Mouse (Mus musculus) thymus, adult 2 months (tissue): ENCODE results near the gene Ifnz. TPM values are rescaled to one million over a fixed set of nuclear protein-coding genes. Genes with fewer than 3 reads are reported as not detected.
"Not testable (repeated sequence)": the region's sequence is repeated elsewhere in the genome, so short reads cannot be mapped to it uniquely, and the experiment has no call there.

Experiments
- DNase-seq: peaks from one replicate; pipeline ENCODE4 v3.0.0; 2021
- H3K27ac ChIP-seq: fragments of 200-500 bp; 2 replicates; pipeline ENCODE4 v1.5.1; 2012; ENCODE audit warnings: low read length, control low read depth; ENCODE audit not compliant: control insufficient read depth, insufficient read depth
- H3K27me3 ChIP-seq: fragments of 200-500 bp; 2 replicates; pipeline ENCODE4 v1.6.1; 2012; ENCODE audit warnings: mild to moderate bottlenecking, low read length, moderate library complexity, mixed read lengths; ENCODE audit not compliant: control insufficient read depth, insufficient read depth
- H3K36me3 ChIP-seq: fragments of 200-500 bp; 2 replicates; pipeline ENCODE4 v1.6.1; 2012; ENCODE audit warnings: mild to moderate bottlenecking, low read length, moderate library complexity; ENCODE audit not compliant: control insufficient read depth, insufficient read depth
- H3K4me1 ChIP-seq: fragments of 200-500 bp; replicated peaks from 2 replicates; pipeline ENCODE4 v1.6.1; 2012; ENCODE audit warnings: low read length; ENCODE audit not compliant: control insufficient read depth, insufficient read depth
- H3K4me3 ChIP-seq: fragments of 200-500 bp; 2 replicates; pipeline ENCODE4 v1.5.1; 2012; ENCODE audit warnings: mild to moderate bottlenecking, low read length, control low read depth, moderate library complexity; ENCODE audit not compliant: control insufficient read depth, insufficient read depth
- CTCF ChIP-seq: fragments of 200-500 bp; IDR thresholded peaks from 2 replicates; pipeline ENCODE4 v1.5.1; 2012; ENCODE audit warnings: mild to moderate bottlenecking, control low read depth, low read length, moderate library complexity, borderline replicate concordance; ENCODE audit not compliant: control insufficient read depth, poor library complexity, insufficient read depth; ENCODE audit errors: extremely low read depth
- POLR2A ChIP-seq: fragments of 200-500 bp; IDR thresholded peaks from 2 replicates; pipeline ENCODE4 v1.6.1; 2012; ENCODE audit warnings: mild to moderate bottlenecking, low read length, control low read depth, moderate library complexity; ENCODE audit not compliant: control insufficient read depth, poor library complexity, insufficient read depth; ENCODE audit errors: extremely low read depth
- WGBS: fragments of 180-500 bp; shearing (Covaris S2); methylation state at CpG from one replicate; pipeline ENCODE4 v1.1.7; 2018; 5-methylcytosine and 5-hydroxymethylcytosine counted together
- polyA plus RNA-seq: library from polyadenylated mRNA; depleted of rRNA; stranded (reverse); fragments of >200 nt; gene quantifications from 2 replicates; pipeline ENCODE4 v1.2.3, GENCODE M21; 2012

Ifnz gene
- polyA plus RNA-seq, 1 experiment = 0.16 TPM

DNA sequence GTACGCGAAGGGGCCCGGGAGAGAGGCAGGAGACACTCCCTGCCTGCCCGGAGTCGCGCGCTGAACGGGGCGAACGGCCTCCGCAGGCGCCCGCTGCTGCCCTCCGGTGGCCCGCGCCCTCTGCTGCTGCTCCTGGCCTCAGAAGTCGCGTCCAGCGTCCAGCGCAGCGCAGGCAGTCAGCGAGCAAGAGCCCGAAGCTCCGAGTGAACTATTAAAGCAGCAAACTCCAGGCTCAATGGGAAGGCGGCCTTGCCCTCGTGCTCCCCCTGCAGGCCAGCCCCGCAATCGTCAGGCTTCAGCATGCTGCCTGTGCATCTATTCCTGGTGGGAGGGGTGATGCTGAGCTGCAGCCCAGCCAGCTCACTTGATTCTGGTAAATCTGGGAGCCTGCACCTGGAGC, 15.2 kb downstream of the Ifnz start, which contains the start of gene Gm13279:
Gm13279 (plus strand) TSS at position 301 of the 400 bp plus-strand sequence.
- H3K4me1 ChIP-seq, DNase-seq, H3K36me3 ChIP-seq, H3K4me3 ChIP-seq, H3K27me3 ChIP-seq, H3K27ac ChIP-seq: not testable (repeated sequence)
- WGBS = no CpG with 5 or more reads among the region's 28 CpGs

- not testable (repeated sequence) for DNase-seq, H3K36me3 ChIP-seq, H3K27ac ChIP-seq, H3K27me3 ChIP-seq, H3K4me1 ChIP-seq, H3K4me3 ChIP-seq
- WGBS = 11% methylated on average over 5 of the region's 7 CpGs
These were observed 17.4 kb downstream of the Ifnz start, which contains the start of gene Gm13285 for GRCm38 (mm10) chr4:88799365-88799764. Gene Gm13285 (plus strand): TSS chr4:88799665.

GRCm38 (mm10) chr4:88802954-88803353, 21.0 kb downstream of the Ifnz start, which contains the start of gene Gm13287:
Gene Gm13287 (plus strand): TSS chr4:88803254.
- not testable (repeated sequence) for DNase-seq, H3K36me3 ChIP-seq, H3K27me3 ChIP-seq, H3K4me1 ChIP-seq, H3K27ac ChIP-seq, H3K4me3 ChIP-seq
- no CpG with 5 or more reads among the region's 29 CpGs for WGBS

DNA sequence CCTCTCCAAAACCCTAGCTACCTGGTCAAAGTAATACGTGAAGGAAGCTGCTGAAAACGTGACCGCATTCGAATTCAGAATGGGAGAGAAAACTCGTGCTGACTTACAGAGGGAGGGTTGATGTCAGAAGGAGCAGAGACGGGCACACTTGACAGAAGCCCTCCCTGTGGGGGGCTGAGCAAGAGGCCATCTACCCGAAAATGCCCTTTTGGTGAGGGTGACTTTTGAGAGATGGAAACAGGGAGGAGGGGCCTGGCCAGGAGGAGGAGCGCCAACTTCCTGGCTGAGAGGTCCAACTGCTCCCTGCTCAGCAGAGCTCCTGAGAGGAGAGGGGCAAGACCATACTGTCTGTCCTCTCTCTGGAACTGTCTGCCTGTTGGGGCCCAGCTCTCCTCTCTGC, 23.3 kb downstream of the Ifnz start, which contains the start of gene Gm13288:
Gm13288 (plus strand) TSS at position 301 of the 400 bp plus-strand sequence.
- H3K27me3 ChIP-seq, H3K27ac ChIP-seq, H3K4me1 ChIP-seq, H3K36me3 ChIP-seq, DNase-seq: not testable (repeated sequence)
- peak within 1 kb of the TSS; percentile 51 for H3K4me3 ChIP-seq
- WGBS = no CpG with 5 or more reads among the region's 8 CpGs

DNA sequence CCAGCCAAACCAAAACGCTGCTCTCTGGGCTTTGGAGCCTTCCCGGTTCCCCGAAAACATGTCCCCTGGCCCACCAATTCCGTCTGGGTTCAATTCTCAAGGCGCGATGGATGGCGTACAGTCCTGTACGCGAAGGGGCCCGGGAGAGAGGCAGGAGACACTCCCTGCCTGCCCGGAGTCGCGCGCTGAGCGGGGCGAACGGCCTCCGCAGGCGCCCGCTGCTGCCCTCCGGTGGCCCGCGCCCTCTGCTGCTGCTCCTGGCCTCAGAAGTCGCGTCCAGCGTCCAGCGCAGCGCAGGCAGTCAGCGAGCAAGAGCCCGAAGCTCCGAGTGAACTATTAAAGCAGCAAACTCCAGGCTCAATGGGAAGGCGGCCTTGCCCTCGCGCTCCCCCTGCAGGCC, 23.8 kb downstream of the Ifnz start:
- 0% methylated on average over 8 of the region's 34 CpGs for WGBS
- H3K4me3 ChIP-seq = peak overlapping the region; percentile 51
- H3K36me3 ChIP-seq, H3K4me1 ChIP-seq, H3K27me3 ChIP-seq, H3K27ac ChIP-seq: not testable (repeated sequence)
- peak; percentile 7 for DNase-seq

- no peak within 1 kb of the TSS for H3K27ac ChIP-seq
- TF ChIP-seq POLR2A = no peak
- TF ChIP-seq CTCF = no peak
- H3K27me3 ChIP-seq = no peaks in the 10 kb centered on the region
- no peak for DNase-seq
- no peaks in the 10 kb centered on the region for H3K36me3 ChIP-seq
- H3K4me3 ChIP-seq = no peak within 1 kb of the TSS
- H3K4me1 ChIP-seq = no peaks in the 10 kb centered on the region
- WGBS = 75% methylated on average over 3 of the region's 3 CpGs
These were observed 34.0 kb downstream of the Ifnz start, which contains the start of gene Ifna7 for GRCm38 (mm10) chr4:88815928-88816327. Gene Ifna7 (plus strand): TSS chr4:88816228.

GRCm38 (mm10) chr4:88819659-88820058, 37.7 kb downstream of the Ifnz start, which contains the start of gene Ifna11:
Gene Ifna11 (plus strand): TSS chr4:88819959.
- H3K4me1 ChIP-seq = no peaks in the 10 kb centered on the region
- H3K27me3 ChIP-seq = no peaks in the 10 kb centered on the region
- H3K36me3 ChIP-seq = no peaks in the 10 kb centered on the region
- DNase-seq = no peak
- no peak within 1 kb of the TSS for H3K27ac ChIP-seq
- no peak within 1 kb of the TSS for H3K4me3 ChIP-seq
- TF ChIP-seq POLR2A (no peak), CTCF (no peak)
- 100% methylated on average over 1 of the region's 1 CpGs for WGBS

GRCm38 (mm10) chr4:88822995-88823394, 41.1 kb downstream of the Ifnz start:
- peak; percentile 17 for DNase-seq
- Histone ChIP-seq H3K27me3 (no peaks in the 10 kb centered on the region), H3K36me3 (no peaks in the 10 kb centered on the region), H3K4me3 (no peak overlapping the region), H3K4me1 (no peaks in the 10 kb centered on the region), H3K27ac (no peak overlapping the region)
- 29% methylated on average over 4 of the region's 4 CpGs for WGBS
- TF ChIP-seq CTCF = no peak
- no peak for TF ChIP-seq POLR2A

GRCm38 (mm10) chr4:88827116-88827515, 45.2 kb downstream of the Ifnz start, which contains the start of gene Ifna6:
Gene Ifna6 (plus strand): TSS chr4:88827416.
- DNase-seq, H3K36me3 ChIP-seq, H3K27me3 ChIP-seq, H3K27ac ChIP-seq, H3K4me1 ChIP-seq, H3K4me3 ChIP-seq: not testable (repeated sequence)
